Mouse (Mus musculus) limb, embryonic 14.5 days (tissue): ENCODE measurements around the gene Taok1. TPM values are rescaled to one million over a fixed set of nuclear protein-coding genes. Genes with fewer than 3 reads are reported as not detected.

Experiments
- ATAC-seq: fragments of 200-750 bp; cut with Nextera tagmentation; 2 replicates; pipeline ENCODE4 v1.8.0; 2017; ENCODE audit warnings: low read depth, moderate number of reproducible peaks, moderate TSS enrichment; ENCODE audit not compliant: low FRiP score
- DNase-seq: peaks from one replicate; pipeline ENCODE4 v3.0.0-alpha.2; 2015; ENCODE audit warnings: low spot score
- H3K27ac ChIP-seq: fragments of 300-500 bp; sonication (generic); replicated peaks from 2 replicates; pipeline ENCODE4 v1.5.1; 2014; ENCODE audit warnings: low read depth, mild to moderate bottlenecking, low read length, moderate library complexity, mixed read lengths
- H3K27me3 ChIP-seq: fragments of 300-500 bp; sonication (generic); 2 replicates; pipeline ENCODE4 v1.6.1; 2014; ENCODE audit warnings: low read length, mixed read lengths; ENCODE audit not compliant: control insufficient read depth, insufficient read depth
- H3K36me3 ChIP-seq: fragments of 300-500 bp; sonication (generic); 2 replicates; pipeline ENCODE4 v1.6.1; 2014; ENCODE audit warnings: mild to moderate bottlenecking, low read length, moderate library complexity, mixed read lengths; ENCODE audit not compliant: control insufficient read depth, insufficient read depth
- H3K4me1 ChIP-seq: fragments of 300-500 bp; sonication (generic); 2 replicates; pipeline ENCODE4 v1.6.1; 2014; ENCODE audit warnings: antibody characterized with exemption, low read length, mixed read lengths; ENCODE audit not compliant: control insufficient read depth, insufficient read depth
- H3K4me2 ChIP-seq: fragments of 300-500 bp; sonication (generic); replicated peaks from 2 replicates; pipeline ENCODE4 v1.6.1; 2014; ENCODE audit warnings: low read depth, mild to moderate bottlenecking, low read length, moderate library complexity; ENCODE audit not compliant: severe bottlenecking
- H3K4me3 ChIP-seq: fragments of 300-500 bp; sonication (generic); replicated peaks from 2 replicates; pipeline ENCODE4 v1.5.1; 2014; ENCODE audit warnings: low read length
- H3K9ac ChIP-seq: fragments of 300-500 bp; sonication (generic); 2 replicates; pipeline ENCODE4 v1.6.1; 2014; ENCODE audit warnings: mild to moderate bottlenecking, low read depth, low read length, moderate library complexity; ENCODE audit not compliant: severe bottlenecking
- H3K9me3 ChIP-seq: fragments of 300-500 bp; sonication (generic); 2 replicates; pipeline ENCODE4 v1.6.1; 2016; ENCODE audit warnings: low read length; ENCODE audit not compliant: control insufficient read depth
- POLR2A ChIP-seq: fragments of 200-500 bp; IDR thresholded peaks from 2 replicates; pipeline ENCODE4 v1.8.0; 2012; ENCODE audit warnings: inconsistent platforms, mild to moderate bottlenecking, moderate library complexity, borderline replicate concordance; ENCODE audit not compliant: insufficient read depth, insufficient read length; ENCODE audit errors: extremely low read depth
- WGBS: fragments of 180-500 bp; shearing (Covaris S2); extraction: QIAGEN DNeasy Blood & Tissue Kit; methylation state at CpG from one replicate; pipeline ENCODE4 v1.1.7; 2014; 5-methylcytosine and 5-hydroxymethylcytosine counted together
- polyA plus RNA-seq, 2 experiments: library from polyadenylated mRNA; depleted of rRNA in 1 of 2; stranded (reverse) in 1 of 2; unstranded in 1 of 2; fragments of >200 nt; fragmentation: Nextera tagmentation in 1 of 2; extraction: Ambion mirVana in 1 of 2; gene quantifications; 2 replicates each; pipeline versions ENCODE4 v1.2.1 to v1.2.3; 2012 to 2014

Taok1 gene
- polyA plus RNA-seq, 2 experiments, result 11.8 to 19.2 TPM

GRCm38 (mm10) chr11:77512891-77513810, 94.5 kb downstream of the Taok1 start:
- Histone ChIP-seq H3K27ac (peak overlapping the region; percentile 73), H3K9ac (peak overlapping the region; percentile 69), H3K4me2 (peak overlapping the region; percentile 96), H3K4me3 (peak overlapping the region; percentile 58), H3K27me3 (peaks cover 27% of the 10 kb centered on the region), H3K4me1 (peaks cover 40% of the 10 kb centered on the region), H3K9me3 (no peaks in the 10 kb centered on the region), H3K36me3 (peaks cover 24% of the 10 kb centered on the region)
- WGBS, result under 1% methylated on average over 61 of the region's 84 CpGs
- ATAC-seq (peak; percentile 76), DNase-seq (peak; percentile 92)
- TF ChIP-seq POLR2A, result peak; percentile 70; the same call in 1 of the 2 replicates

DNA sequence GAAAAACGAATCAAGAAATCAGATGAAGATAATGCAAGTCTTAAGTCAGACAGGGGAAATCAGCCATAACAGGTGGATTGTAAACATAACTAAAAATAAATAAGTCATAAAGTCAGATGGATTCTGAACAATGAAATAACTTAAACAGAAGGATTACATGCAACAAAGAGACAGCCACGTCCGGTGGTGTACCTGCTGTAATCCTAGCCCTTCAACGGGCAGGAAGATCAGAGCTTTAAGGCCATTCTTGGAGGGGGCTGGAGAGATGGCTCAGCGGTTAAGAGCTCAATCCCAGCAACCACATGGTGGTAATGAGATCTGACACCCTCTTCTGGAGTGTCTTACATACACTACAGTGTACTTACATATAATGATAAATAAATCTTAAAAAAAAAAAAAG, 96.3 kb downstream of the Taok1 start:
- Histone ChIP-seq H3K27me3 (peaks cover 24% of the 10 kb centered on the region), H3K9me3 (no peaks in the 10 kb centered on the region), H3K4me1 (peaks cover 41% of the 10 kb centered on the region), H3K9ac (no peak overlapping the region), H3K4me2 (no peak overlapping the region), H3K27ac (no peak overlapping the region), H3K4me3 (0 out of 2 replicates have a peak overlapping the region, but pooled peaks have one; percentile 58), H3K36me3 (peaks cover 36% of the 10 kb centered on the region)
- WGBS, result 82% methylated on average over 5 of the region's 5 CpGs
- DNase-seq (no peak), ATAC-seq (no peak)
- no peak for TF ChIP-seq POLR2A

DNA sequence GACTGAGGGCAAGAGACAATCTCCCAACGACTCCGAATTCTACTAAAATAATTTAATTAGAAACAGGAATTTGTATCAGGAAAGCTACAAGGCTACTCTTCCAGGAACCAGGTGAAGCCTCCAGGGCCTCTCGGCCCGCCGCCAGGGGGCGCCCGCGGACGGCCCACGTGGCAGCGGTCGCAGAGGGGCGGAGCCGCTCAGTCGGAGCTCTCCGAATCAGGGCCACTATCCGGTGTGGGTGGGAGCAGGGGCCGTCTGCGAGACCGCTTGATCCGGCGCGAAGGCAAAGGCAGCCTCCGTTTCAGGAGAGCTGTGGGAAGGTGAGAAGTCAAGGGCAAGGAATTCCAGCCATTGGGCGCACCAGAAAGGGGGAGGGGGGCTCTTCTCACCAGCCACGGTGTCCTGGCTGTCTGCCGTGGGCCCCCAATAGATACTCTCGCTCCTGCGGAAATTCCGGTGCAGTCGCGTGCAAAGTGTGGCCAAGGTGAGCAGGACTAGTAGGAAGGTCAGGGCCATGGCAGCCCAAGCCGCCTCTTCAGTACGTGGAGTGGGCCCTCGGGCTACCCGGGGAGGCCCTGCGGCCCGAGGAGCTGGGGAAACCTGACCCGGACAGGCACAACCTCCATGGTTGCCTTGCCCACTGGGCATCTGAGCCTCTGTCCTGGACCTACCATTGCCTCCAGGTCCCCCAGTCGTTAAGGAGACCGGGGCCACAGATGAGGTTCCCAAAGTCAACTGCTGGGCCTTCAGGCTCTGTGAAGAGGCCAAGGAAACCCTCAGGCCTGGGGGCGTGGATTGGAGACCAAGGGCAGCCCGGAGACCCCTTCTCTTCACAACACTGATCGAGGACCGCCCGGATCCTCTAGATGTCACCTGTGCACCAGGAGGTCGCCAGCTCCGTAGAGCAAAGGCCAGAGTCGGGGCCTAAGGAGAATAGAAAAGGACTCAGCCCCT, 99.3 kb downstream of the Taok1 start:
- Histone ChIP-seq H3K27me3 (no peaks in the 10 kb centered on the region), H3K9ac (peak overlapping the region; percentile 53), H3K4me2 (peak overlapping the region; percentile 75), H3K9me3 (no peaks in the 10 kb centered on the region), H3K4me3 (peak overlapping the region; percentile 38), H3K4me1 (peaks cover 18% of the 10 kb centered on the region), H3K27ac (peak overlapping the region; percentile 63; the same call in 1 of the 2 replicates), H3K36me3 (peaks cover 66% of the 10 kb centered on the region)
- 17% methylated on average over 39 of the region's 49 CpGs for WGBS
- DNase-seq (peak; percentile 81), ATAC-seq (peak; percentile 72)
- TF ChIP-seq POLR2A, result no peak

GRCm38 (mm10) chr11:77507426-77507825, 100.2 kb downstream of the Taok1 start:
- WGBS, result 69% methylated on average over 4 of the region's 4 CpGs
- Histone ChIP-seq H3K9ac (no peak overlapping the region), H3K4me2 (no peak overlapping the region), H3K4me3 (no peak overlapping the region), H3K27ac (no peak overlapping the region), H3K9me3 (no peaks in the 10 kb centered on the region), H3K4me1 (peaks cover 17% of the 10 kb centered on the region), H3K36me3 (peaks cover 76% of the 10 kb centered on the region), H3K27me3 (no peaks in the 10 kb centered on the region)
- no peak for DNase-seq
- no peak for TF ChIP-seq POLR2A
- no peak for ATAC-seq

- H3K4me1 ChIP-seq, result peaks cover 13% of the 10 kb centered on the region
- 73% methylated on average over 6 of the region's 6 CpGs for WGBS
- no peaks in the 10 kb centered on the region for H3K27me3 ChIP-seq
- no peak overlapping the region for H3K27ac ChIP-seq
- no peak for DNase-seq
- no peak overlapping the region for H3K9ac ChIP-seq
- no peak overlapping the region for H3K4me3 ChIP-seq
- no peak for ATAC-seq
- no peaks in the 10 kb centered on the region for H3K9me3 ChIP-seq
- H3K36me3 ChIP-seq, result peaks cover 80% of the 10 kb centered on the region
- H3K4me2 ChIP-seq, result no peak overlapping the region
- TF ChIP-seq POLR2A, result no peak
Measured at GRCm38 (mm10) chr11:77506941-77507340, 100.7 kb downstream of the Taok1 start.
